Mouse (Mus musculus) G1E (cell line): Measurements from ENCODE around the gene Gm20425. TPM values are rescaled to one million over a fixed set of nuclear protein-coding genes. Genes with fewer than 3 reads are reported as not detected.

Source experiments
- ATAC-seq: 2 replicates; pipeline ENCODE4 v1.8.0; 2016; ENCODE audit warnings: mild to moderate bottlenecking; ENCODE audit not compliant: insufficient number of reproducible peaks, poor library complexity, low FRiP score, severe bottlenecking; ENCODE audit errors: extremely low read depth
- DNase-seq: peaks from one replicate; pipeline ENCODE4 v3.0.0; 2012; ENCODE audit warnings: low spot score
- H3K27me3 ChIP-seq: 2 replicates; pipeline ENCODE4 v1.6.1; 2012; ENCODE audit warnings: mild to moderate bottlenecking, low read length, inconsistent platforms; ENCODE audit not compliant: insufficient read depth
- H3K36me3 ChIP-seq: replicated peaks from 2 replicates; pipeline ENCODE3; 2012; ENCODE audit warnings: mild to moderate bottlenecking, inconsistent platforms
- H3K4me1 ChIP-seq: 2 replicates; pipeline ENCODE4 v1.6.1; 2012; ENCODE audit warnings: low read depth, low read length, inconsistent platforms, mixed read lengths; ENCODE audit not compliant: insufficient read depth
- H3K4me3 ChIP-seq: 2 replicates; pipeline ENCODE4 v1.5.1; 2012; ENCODE audit warnings: low read depth, mild to moderate bottlenecking, inconsistent platforms, low read length, moderate library complexity, mixed read lengths
- H3K9me3 ChIP-seq: replicated peaks from 2 replicates; pipeline ENCODE4 v1.6.1; 2012; ENCODE audit warnings: inconsistent platforms
- CTCF ChIP-seq: IDR thresholded peaks from 2 replicates; pipeline ENCODE4 v1.5.1; 2012; ENCODE audit warnings: low read depth, low read length, inconsistent platforms, mixed read lengths
- GATA1 ChIP-seq: IDR thresholded peaks from 2 replicates; pipeline ENCODE4 v1.6.1; 2012; ENCODE audit warnings: borderline replicate concordance, low read length, inconsistent platforms, mixed read lengths
- GATA2 ChIP-seq: IDR thresholded peaks from 2 replicates; pipeline ENCODE4 v1.6.1; 2012; ENCODE audit warnings: low read depth, low read length, inconsistent platforms, borderline replicate concordance
- POLR2AphosphoS5 ChIP-seq: IDR thresholded peaks from 2 replicates; pipeline ENCODE4 v1.6.1; 2012; ENCODE audit warnings: low read depth, low read length, inconsistent platforms; ENCODE audit not compliant: insufficient replicate concordance
- TAL1 ChIP-seq: conservative IDR thresholded peaks from 2 replicates; pipeline ENCODE4 v1.6.1; 2012; ENCODE audit warnings: low read depth, low read length, inconsistent platforms, mixed read lengths
- polyA plus RNA-seq: library from polyadenylated mRNA; stranded (reverse); fragments of >175 nt; gene quantifications from 2 replicates; pipeline ENCODE4 v1.2.3, GENCODE M21; 2012
- total RNA-seq, 2 experiments: library from RNA; stranded (forward) in 1 of 2; stranded (reverse) in 1 of 2; fragments of 200-1000 nt in 1 of 2; fragments of >200 nt in 1 of 2; fragmentation: Nextera tagmentation in 1 of 2; gene quantifications; 2 replicates each; pipeline ENCODE4 v1.2.3; 2014 to 2017

Gm20425 gene
- total and polyA plus RNA-seq, 3 experiments = not detected

GRCm38 (mm10) chr9:103252906-103253305 lies 22.8 kb upstream of the Gm20425 start:
- ATAC-seq (no peak), DNase-seq (no peak)
- H3K27me3 ChIP-seq = no peaks in the 10 kb centered on the region
- H3K4me3 ChIP-seq = no peak overlapping the region
- H3K36me3 ChIP-seq = peaks cover 38% of the 10 kb centered on the region
- TF ChIP-seq GATA2 (no peak), GATA1 (no peak), CTCF (no peak), TAL1 (no peak), POLR2AphosphoS5 (no peak)
- H3K4me1 ChIP-seq = no peaks in the 10 kb centered on the region
- H3K9me3 ChIP-seq = peaks cover 3% of the 10 kb centered on the region

GRCm38 (mm10) chr9:103248618-103249017 lies 18.5 kb upstream of the Gm20425 start:
- no peak for TF ChIP-seq TAL1
- TF ChIP-seq POLR2AphosphoS5 = no peak
- no peak for TF ChIP-seq GATA1
- no peak for TF ChIP-seq CTCF
- no peak for TF ChIP-seq GATA2
- DNase-seq (no peak), ATAC-seq (no peak)
- peaks cover 2% of the 10 kb centered on the region for H3K9me3 ChIP-seq
- peaks cover 17% of the 10 kb centered on the region for H3K36me3 ChIP-seq
- no peaks in the 10 kb centered on the region for H3K4me1 ChIP-seq
- H3K4me3 ChIP-seq = no peak overlapping the region
- peaks cover 4% of the 10 kb centered on the region; the same call in 1 of the 2 replicates for H3K27me3 ChIP-seq

- TF ChIP-seq GATA2 (no peak), POLR2AphosphoS5 (no peak), GATA1 (no peak), TAL1 (no peak)
- no peak for ATAC-seq
- no peak overlapping the region for H3K4me3 ChIP-seq
- DNase-seq = no peak
- peaks cover 5% of the 10 kb centered on the region for H3K36me3 ChIP-seq
- H3K27me3 ChIP-seq = peaks cover 9% of the 10 kb centered on the region; the same call in 1 of the 2 replicates
- no peaks in the 10 kb centered on the region for H3K4me1 ChIP-seq
- no peaks in the 10 kb centered on the region for H3K9me3 ChIP-seq
These were observed 16.5 kb upstream of the Gm20425 start for GRCm38 (mm10) chr9:103246526-103247168.

GRCm38 (mm10) chr9:103243640-103244039 lies 13.5 kb upstream of the Gm20425 start:
- no peak for DNase-seq

DNA sequence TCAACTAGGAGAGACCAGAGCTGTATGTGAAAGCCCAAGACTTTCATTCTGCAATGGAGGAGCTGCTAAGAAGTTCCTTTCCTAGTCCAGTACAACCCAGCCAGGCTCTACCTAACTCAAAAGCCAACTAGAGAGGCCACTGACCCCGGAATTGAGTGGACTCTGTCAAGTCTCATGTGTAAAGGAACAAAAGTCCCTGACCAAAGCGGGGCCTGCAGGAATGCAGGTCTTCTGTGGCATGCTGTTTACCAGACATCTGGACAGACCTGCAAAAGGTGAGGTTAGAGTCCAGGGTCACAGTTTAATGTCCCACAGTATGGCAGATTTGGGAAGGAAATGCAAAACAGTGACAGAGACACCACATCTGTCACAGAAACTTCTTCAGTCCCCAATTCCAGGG lies 11.1 kb upstream of the Gm20425 start:
- ATAC-seq (no peak), DNase-seq (no peak)
- TF ChIP-seq TAL1 (no peak), GATA1 (no peak), GATA2 (no peak), CTCF (no peak), POLR2AphosphoS5 (no peak)
- Histone ChIP-seq H3K9me3 (no peaks in the 10 kb centered on the region), H3K27me3 (peaks cover 32% of the 10 kb centered on the region), H3K4me1 (no peaks in the 10 kb centered on the region), H3K4me3 (no peak overlapping the region), H3K36me3 (no peaks in the 10 kb centered on the region)

More at GRCm38 (mm10) chr9:103243640-103244039, 13.5 kb upstream of the Gm20425 start:
- ATAC-seq = no peak
- peaks cover 22% of the 10 kb centered on the region for H3K27me3 ChIP-seq
- TF ChIP-seq GATA1 = no peak
- TF ChIP-seq CTCF = no peak
- TF ChIP-seq TAL1 = no peak
- TF ChIP-seq POLR2AphosphoS5 = no peak
- TF ChIP-seq GATA2 = no peak
- no peaks in the 10 kb centered on the region for H3K4me1 ChIP-seq
- H3K9me3 ChIP-seq = no peaks in the 10 kb centered on the region
- no peaks in the 10 kb centered on the region for H3K36me3 ChIP-seq
- no peak overlapping the region for H3K4me3 ChIP-seq

DNA sequence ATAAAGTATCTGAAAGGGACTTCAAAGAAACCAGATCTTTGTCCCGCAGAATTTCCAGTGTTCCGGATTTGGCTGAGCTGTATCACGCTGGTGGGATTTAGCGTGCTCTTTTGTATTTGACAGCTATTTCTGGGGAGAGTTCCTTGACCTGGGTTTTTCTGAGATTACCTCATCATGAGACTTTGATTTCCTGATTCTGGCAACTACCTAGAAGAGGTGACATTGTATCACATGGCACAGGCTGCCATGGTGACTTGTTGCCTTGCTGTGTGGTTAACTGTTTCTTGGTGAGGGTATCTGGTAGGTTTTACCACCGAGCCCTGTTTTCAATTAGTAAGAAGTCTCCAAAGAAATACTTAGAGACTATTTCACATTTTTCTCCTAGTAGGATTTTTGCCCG lies 9.4 kb upstream of the Gm20425 start:
- TF ChIP-seq GATA1 (no peak), GATA2 (no peak), POLR2AphosphoS5 (no peak), TAL1 (no peak), CTCF (no peak)
- H3K4me3 ChIP-seq = no peak overlapping the region
- H3K27me3 ChIP-seq = peaks cover 39% of the 10 kb centered on the region
- H3K36me3 ChIP-seq = no peaks in the 10 kb centered on the region
- DNase-seq (no peak), ATAC-seq (no peak)
- no peaks in the 10 kb centered on the region for H3K4me1 ChIP-seq
- no peaks in the 10 kb centered on the region for H3K9me3 ChIP-seq
